Mouse (Mus musculus): ENCODE data around the gene Mfsd11.
"Not testable (repeated sequence)": the region's sequence is repeated elsewhere in the genome, so short reads cannot be mapped to it uniquely, and the experiment has no call there.

Gene Mfsd11

DNA sequence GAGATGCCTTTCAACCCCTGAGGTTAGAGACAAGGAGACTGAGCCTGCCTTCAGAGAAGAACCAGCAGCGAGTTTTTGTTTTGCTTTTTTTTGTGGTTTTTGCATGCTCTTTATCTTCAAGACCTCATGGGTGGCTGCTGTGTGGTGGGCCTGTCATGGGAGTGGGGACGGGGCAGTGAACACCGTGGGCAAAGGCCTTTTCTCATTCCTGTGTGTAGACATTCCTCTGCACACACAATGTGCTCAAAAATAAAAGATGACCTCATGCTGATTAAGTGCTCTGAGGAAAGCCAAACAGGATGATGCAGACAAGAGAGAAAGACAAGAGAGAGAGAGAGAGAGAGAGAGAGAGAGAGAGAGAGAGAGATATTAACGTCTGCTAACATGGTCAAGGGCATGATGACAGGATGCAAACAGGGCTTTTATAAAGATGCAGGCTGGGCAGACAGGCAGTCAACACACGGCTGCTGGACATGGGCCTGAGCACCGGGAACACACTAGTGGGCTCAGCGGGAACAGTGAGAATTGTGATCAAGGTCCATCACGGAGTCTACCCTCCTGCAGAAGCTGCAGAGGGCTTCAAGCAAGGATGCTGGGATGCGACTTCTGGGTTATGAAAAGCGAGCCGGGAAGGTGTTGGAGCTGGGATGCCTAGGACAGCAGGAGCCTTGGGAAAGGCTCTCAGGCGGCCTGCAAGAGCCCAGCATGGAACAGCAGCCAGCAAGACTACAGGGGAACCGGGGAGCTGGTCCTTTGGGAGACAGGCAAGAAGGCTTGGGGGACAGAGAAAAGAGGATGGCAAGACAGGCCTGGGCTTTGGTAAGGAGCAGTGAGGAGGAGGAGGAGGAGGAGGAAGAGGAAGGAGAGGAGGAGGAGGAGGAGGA is 30.9 kb upstream of the Mfsd11 start:
- peak; percentile 43 for DNase-seq (ENCODE audit: low spot score)

DNA sequence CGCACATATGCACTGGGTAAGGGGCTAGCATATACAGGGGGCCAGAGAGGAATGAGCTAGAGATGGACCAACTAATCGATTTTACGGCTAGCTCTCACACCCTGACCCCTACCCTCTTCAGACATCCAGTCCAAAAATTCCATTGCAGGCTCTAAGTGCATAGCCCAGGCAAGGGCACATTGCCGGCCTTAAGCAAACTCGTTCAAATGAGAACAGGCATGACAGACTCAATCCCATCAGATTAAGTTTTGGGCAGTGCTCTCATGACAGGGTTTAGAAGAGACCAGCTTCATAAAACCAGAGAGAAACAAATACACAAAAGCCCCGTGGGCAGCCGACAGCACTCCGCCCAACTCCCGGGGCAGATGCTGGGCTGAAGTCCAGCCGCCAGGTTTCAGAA is 30.0 kb upstream of the Mfsd11 start:
- DNase-seq (ENCODE audit: low spot score) = no peak

DNA sequence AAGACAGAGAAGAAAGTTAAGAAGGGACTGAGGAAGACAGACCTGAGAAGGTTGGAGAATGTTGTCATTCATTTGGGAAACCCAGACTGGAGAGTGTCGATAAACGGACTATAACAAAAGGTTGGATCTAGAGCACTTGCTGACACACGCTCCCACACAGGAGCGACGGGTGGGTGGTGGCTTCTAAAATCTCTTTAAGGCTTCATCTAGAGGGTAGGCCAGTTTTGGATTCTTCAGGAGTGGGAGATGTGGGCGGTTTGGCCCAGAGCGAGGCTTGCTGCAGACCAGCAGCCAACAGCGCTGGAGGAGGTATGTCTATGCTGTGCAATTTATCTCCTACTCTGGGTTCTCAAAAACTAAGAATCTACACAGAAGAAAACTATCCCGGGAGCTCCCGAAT is 29.6 kb upstream of the Mfsd11 start:
- no peak for DNase-seq (ENCODE audit: low spot score)

DNA sequence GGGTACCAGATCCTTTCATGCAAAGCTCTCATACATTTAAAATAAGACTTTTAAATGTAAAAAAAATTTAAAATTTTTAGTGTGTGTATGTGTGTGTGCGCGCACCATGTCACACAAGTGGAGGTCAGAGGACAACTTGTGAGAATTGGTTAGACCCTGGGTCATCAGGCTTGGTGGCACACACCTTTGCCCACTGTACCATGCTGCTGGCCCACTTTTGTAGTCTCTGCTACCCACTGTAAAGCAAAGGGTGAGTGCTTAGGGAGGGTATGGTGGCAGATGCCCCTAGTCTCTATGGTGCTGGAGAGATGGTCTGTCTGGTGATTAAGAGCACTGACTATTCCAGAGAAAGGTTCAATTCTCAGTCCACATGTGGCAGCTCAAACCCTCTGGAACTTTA is 29.0 kb upstream of the Mfsd11 start:
- DNase-seq (ENCODE audit: low spot score) = no peak

DNA sequence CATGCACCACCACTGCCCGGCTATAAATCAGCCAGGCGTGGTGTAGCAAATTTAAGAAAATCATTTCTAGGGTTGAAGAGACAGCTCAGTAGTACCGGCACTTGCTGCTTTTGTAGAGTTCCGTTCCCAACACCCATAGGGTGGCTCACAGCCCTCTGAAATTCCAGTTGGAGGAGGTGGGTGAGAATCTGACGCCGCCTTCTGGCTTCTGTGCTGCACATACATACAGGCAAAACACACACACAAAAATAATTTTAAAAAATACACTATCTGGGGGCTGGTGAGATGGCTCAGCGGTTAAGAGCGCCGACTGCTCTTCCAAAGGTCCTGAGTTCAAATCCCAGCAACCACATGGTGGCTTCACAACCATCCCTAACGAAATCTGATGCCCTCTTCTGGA is 28.4 kb upstream of the Mfsd11 start:
- DNase-seq (ENCODE audit: low spot score) = not testable (repeated sequence)

DNA sequence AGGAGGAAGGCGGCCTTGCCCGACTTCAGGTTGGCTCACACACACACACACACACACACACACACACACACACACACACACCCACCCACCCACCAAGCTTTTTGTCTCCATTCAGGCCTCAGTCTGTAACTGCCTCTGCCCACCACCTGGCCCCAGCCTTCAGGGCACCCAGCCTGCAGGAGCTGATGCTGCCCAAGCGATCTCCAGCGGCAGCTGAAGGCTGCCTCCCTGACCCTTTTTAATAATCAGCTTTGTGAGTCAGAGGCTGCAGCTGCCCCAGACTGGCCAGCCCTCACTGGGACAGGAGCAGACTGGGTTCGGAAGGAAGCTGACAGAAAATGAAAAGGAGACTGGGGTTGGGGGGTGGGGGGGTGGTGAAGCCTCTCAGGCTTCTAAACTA is 27.0 kb upstream of the Mfsd11 start:
- peak; percentile 70 for DNase-seq (ENCODE audit: low spot score)

DNA sequence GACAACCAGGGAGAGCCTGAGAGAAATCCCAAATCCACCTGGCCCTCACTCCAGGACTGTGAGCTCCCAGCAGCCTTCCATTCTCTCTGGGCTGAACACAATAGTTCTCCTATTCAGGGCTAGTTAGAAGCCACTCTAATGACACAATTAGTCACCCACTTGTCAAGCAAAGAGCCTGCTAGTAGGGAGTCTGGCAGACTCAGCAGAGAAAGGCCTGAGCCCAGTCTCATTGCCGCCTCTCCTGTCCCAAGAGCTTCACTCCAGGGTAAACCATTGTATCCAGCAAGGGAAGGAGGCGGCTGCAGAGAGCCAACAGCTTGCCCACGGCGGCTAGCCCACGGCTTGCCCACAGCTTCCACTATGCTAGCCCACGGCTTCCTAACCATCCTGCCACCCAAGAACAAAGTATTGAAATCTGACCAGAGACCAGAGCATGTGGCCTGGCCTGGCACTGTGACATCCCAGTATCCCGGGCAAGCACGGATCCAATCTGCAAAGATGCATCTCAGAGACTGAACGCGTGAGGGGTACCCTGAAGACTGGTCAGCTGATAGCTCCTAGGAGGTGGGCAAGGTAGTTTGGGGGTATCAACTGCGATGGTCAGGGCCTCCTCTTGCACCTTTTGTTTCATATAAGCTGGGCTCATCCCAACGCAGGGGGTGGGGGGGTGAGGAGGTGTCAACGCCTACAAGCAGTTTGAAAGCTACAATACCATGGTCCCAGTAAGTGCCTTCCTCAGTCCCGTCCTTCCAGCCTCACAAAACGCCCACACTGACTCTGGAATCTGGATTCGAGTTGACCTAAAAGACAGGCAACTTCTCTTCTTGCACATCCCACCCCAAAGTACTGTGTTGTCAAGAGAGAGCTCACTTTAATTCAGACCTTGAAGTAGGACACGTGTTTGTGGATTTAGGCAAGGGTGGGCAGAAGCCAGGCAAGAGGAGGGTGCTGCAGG is 25.4 kb upstream of the Mfsd11 start:
- no peak for DNase-seq (ENCODE audit: low spot score)

DNA sequence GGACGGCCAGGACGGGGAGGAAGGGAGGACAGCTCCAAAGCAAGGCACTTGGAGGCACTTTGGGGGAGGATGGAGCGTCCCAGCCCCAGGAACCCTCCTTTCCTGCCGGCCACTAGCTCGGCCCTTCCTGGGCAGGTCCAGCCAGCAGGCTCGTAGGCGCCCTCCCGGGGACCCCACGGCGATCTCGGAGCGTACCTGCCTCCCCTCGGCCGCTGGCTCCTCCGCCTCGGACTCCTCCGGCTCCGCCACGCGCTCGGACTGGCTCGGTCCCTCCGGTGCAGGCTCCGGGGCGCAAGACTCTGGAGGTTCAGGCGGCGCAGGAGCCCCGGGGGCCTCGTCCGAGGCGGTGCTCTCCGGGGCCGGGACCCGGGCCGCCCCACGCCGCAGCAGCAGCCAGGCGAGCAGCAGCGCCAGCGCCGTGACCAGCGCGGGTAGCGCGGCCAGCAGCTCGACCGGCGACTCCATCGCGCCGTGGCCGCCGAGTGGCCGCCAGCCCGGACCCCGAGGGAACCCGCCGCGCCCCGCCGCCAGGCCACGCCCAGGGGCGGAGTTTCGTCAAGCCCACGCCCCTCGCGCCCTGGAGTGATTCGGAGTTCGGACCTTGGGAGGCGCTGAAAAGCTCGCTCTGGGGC is 24.6 kb upstream of the Mfsd11 start, which contains the start of gene Mxra7:
Mxra7 (minus strand) TSS at position 513 of the 632 bp plus-strand sequence.
- peak; percentile 78 for DNase-seq (ENCODE audit: low spot score)

DNA sequence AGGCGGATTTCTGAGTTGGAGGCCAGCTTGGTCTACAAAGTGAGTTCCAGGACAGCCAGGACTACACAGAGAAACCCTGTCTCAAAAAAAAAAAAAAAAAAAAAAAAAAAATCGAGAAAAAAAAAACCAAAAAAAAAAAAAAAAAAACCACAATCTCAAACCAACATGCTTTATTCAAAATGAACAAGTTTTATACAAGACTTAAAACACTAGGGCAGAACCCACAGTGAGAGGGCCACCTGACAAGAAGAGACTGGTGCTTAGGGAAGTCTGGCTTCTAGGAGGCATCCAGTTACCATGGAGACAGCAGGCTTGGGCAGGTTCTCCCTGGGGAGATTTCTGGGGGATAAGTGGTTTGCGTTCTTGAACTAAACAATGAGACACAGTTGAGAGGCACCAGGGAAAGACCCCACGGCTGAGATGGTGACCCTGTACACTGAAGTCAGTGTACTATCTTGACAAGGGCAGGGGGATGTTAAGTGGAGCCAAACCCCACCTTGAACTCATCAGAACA is 20.0 kb upstream of the Mfsd11 start:
- DNase-seq (ENCODE audit: low spot score) = peak; percentile 69

DNA sequence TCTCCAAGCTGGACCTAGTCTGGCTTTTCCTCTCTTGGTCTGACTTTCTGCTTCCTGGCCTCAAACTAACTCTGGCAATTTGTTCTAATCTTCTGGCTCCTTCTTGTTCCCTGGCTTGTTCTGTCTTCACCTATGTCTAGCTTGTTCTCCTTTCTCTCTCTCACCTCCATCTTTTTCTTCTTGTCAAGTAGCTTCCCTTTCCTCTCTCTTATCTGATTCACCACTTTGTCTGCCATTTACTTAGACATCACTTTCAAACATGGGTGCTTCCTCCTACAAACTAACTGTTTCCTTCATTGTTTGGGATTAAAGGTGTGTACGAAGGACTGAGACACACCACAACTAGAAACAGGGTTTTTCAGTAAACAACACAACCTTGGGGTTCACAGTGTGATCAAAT is 17.3 kb upstream of the Mfsd11 start:
- DNase-seq (ENCODE audit: low spot score) = no peak

DNA sequence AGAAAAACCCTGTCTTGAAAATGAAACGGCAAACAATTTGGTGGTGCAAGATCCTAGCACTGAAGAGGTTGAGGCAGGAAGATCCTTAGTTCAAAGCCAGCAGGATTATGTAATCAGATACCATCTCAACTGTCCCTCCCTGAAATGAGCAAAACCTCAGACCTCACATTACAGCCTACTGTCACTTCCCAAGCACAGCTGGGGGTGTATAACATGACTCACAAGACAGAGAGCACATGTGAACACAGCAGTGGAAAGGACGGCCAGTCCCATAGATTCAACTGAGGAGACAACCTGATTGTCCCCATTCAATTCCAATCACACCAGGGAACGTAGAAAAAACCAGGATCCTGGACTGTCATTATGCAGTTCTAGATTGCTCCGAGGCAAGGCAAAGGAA is 16.0 kb upstream of the Mfsd11 start:
- DNase-seq (ENCODE audit: low spot score) = peak; percentile 14

DNA sequence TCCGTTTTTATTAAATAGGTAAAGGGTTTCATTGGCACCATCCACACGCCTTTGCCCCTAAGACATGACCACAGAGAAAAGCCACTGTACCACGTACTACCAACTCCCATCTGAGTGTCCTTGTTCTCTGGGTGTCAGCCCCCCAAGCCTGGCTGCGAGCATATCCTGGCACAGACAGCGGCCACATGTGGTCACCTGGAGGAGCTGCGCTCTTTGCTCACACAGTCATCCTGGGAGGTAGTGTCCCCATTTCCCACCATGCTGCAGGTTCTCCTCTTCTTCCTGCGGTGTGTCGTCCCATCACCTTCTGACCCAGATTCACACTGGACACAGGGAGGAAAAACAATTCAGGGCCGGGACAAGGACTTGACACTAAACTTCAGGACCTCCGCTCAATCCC is 14.8 kb upstream of the Mfsd11 start:
- DNase-seq (ENCODE audit: low spot score) = no peak

DNA sequence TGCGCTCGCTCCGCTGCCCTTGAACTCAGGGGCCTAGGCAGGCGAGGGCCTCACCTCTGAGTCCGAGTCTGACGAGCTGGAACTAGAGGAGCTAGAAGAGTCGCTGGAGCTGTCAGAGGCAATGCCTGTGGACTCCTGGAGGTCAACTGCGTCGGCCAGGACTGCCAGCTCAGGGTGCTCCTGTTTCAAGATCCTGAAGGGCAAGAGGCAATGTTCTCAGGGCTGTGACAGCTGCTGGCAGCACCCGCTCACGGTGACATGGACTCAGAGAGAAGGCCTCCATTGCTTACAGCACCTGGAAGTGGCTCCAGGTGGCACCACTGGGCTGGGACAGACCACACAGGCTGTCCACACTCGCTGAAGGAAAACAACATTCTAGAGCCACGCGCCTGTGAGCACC is 13.3 kb upstream of the Mfsd11 start:
- DNase-seq (ENCODE audit: low spot score) = peak; percentile 10

DNA sequence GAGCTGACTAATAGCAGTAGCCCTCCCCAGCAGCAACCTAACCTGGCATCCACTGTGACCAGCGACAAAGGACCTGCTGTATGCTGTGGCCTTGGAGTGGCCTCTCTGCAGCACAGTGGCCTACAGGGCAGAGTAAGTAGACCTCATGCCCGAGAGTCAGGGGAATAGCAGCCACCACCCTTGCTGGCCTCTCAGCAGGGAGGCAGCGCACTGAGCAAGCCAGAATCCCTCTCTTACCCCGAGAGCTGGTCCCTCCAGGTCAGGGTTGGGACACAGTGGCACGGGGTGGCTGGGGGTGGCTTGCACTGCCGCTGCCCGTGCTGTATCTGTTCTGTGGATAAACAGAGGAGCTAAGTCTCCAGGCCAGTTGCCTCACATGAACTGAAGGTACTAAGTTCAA is 12.6 kb upstream of the Mfsd11 start:
- DNase-seq (ENCODE audit: low spot score) = peak; percentile 5

DNA sequence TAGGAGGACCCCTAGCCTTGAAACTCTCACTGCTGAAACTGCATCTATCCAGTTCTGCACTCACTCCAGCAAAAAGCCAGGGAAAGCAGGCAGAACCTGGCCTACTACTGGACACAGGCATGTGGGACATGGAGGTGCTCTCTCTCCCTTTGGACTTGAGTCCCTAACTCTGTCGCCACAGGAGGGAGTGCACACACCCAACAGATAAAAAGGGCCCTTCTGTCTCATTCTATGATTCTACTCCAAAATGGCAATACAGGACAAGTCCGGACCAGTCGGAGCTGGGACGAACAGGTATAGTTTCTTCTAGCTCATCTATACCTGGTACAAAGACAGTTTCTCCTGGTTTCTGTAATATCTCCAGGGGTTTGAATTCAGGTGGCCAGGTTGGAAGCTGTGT is 11.5 kb upstream of the Mfsd11 start:
- DNase-seq (ENCODE audit: low spot score) = peak; percentile 16

DNA sequence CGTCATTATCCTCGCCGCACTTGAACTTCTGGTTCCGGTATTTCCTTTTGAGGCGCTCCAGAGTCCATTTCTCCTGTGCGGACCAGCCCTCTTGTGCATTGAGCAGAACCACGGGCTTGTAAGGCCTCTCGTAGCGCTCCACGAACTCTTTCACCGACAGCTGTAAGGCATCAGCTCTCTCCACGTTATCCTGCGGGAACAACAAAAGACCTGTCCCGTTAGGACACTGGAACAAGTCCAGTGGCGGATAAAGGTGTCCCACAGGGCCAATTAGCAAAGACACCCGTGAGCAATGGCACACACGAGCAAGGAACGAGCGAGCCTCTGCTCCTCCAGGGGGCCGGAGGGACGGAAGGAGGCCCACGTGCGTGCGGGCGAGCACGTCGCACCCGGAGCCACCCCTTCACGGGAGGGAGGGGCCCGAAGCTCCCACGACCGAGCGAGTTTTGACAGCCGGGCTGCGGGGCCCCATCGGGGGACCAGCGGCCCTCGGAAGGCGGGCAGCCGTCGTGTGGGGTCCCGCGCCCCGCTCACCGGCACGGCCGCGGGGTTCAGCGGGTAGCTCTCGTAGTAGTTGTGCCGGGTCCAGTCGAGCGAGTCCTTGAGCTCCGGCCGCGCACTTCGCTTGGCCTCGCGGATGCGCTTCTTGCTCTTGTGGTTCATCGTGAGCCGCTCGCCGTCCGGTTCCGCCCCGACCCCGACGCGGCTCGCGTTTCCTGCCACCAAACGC is 9.5 kb upstream of the Mfsd11 start:
- peak; percentile 67 for DNase-seq (ENCODE audit: low spot score)

DNA sequence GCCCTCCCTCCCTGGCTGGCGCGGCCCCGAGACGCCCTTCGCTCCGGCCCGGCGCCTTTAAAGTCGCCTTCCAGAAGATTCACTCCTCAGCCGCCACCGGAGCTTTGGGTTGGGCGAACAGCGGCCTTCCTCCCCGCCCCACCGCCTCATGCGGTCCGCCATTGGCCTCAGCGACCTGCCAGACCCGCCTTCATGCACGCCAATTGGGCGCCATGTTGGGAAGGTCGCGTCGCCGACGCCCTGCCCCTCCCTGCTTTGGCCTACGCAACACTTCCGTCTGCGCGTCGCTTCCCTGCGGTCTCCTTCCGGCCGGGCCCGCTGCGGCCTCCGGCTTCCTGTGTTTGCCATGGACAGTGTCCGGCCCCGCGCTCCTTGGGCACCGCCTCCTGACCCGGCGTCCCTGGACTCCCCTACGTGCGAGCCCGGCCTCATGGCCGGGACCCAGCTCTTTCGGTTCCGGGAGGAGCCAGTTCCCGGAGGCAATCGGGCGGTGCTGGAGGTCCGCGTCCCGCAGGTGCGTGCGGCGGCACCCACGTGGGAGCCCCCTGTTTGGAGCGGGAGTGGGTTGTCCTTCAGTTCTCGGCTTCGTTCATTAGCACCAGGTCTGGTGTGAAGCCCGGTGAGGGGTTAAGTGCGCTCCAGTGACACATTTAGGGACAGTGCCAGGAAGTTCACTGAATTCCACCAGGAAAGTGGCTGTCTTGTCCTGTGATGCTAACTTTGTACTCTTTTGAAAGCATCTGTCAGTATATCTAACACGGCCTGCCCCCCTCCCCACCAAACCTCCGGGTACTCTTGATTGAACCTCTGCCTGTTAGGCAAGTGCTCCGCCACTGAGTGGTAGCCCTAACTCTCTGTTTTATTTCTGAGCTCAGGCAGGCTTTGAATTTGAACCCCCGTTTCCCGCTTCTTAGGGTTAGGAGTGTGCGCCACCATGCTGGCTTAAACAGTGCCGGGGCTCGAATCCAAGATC is 8.7 kb upstream of the Mfsd11 start, which contains the start of the genes Mettl23 and Jmjd6:
Mettl23 (plus strand) TSS at position 18 of the 973 bp plus-strand sequence.
Jmjd6 (minus strand) TSS at position 189 of the 973 bp plus-strand sequence.
- peak; percentile 97 for DNase-seq (ENCODE audit: low spot score)

DNA sequence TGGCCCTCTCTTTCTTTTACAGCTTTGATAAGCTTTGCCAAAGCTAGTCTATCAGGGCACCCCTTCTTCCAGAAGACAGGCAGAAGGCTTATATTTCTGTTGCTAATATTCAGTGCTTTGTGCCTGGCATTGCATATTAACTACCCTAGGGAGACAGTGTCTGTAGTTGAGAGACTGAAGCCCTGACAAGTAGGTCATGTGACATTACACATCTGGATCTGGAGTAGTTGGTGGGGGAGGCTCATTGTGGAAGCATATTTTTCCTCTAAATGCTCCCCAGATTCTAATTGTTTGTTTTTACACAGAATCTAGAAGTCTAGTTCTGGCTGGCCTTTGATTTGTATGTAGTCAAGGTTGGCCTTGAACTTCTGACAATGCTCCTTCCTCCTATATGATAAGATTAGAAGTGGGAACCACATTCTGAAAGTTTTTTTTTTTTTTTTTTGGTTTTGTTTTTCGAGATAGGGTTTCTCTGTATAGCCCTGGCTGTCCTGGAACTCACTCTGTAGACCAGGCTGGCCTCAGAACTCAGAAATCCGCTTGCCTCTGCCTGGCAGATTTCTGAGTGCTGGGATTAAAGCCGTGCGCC is 5.6 kb upstream of the Mfsd11 start:
- no peak for DNase-seq (ENCODE audit: low spot score)
